Mouse (Mus musculus) hindbrain, embryonic 14.5 days (tissue): ENCODE measurements around the gene Arl15. TPM values are rescaled to one million over a fixed set of nuclear protein-coding genes. Genes with fewer than 3 reads are reported as not detected.

Experiments used
- ATAC-seq: fragments of 200-750 bp; cut with Nextera tagmentation; 2 replicates; pipeline ENCODE4 v1.8.0; 2017; ENCODE audit warnings: moderate number of reproducible peaks, mild to moderate bottlenecking, moderate TSS enrichment, moderate library complexity; ENCODE audit not compliant: low FRiP score
- DNase-seq: peaks from one replicate; pipeline ENCODE4 v3.0.0-alpha.2; 2015; ENCODE audit warnings: low spot score
- H3K27ac ChIP-seq: fragments of 300-500 bp; sonication (generic); 2 replicates; pipeline ENCODE4 v1.5.1; 2014; ENCODE audit warnings: mild to moderate bottlenecking, moderate library complexity
- H3K27me3 ChIP-seq: fragments of 300-500 bp; sonication (generic); 2 replicates; pipeline ENCODE4 v1.6.1; 2014; ENCODE audit warnings: mild to moderate bottlenecking, low read length, mixed read lengths; ENCODE audit not compliant: control insufficient read depth, insufficient read depth
- H3K36me3 ChIP-seq: fragments of 300-500 bp; sonication (generic); replicated peaks from 2 replicates; pipeline ENCODE4 v1.6.1; 2014; ENCODE audit not compliant: control insufficient read depth, insufficient read depth
- H3K4me1 ChIP-seq: fragments of 300-500 bp; sonication (generic); replicated peaks from 2 replicates; pipeline ENCODE4 v1.6.1; 2014; ENCODE audit warnings: antibody characterized with exemption, low read length, mixed read lengths; ENCODE audit not compliant: control insufficient read depth, insufficient read depth
- H3K4me2 ChIP-seq: fragments of 300-500 bp; sonication (generic); replicated peaks from 2 replicates; pipeline ENCODE4 v1.6.1; 2014; ENCODE audit warnings: mild to moderate bottlenecking, moderate library complexity
- H3K4me3 ChIP-seq: fragments of 300-500 bp; sonication (generic); replicated peaks from 2 replicates; pipeline ENCODE4 v1.5.1; 2014; ENCODE audit warnings: mild to moderate bottlenecking, low read length
- H3K9ac ChIP-seq: fragments of 300-500 bp; sonication (generic); 2 replicates; pipeline ENCODE4 v1.6.1; 2014
- H3K9me3 ChIP-seq: fragments of 300-500 bp; sonication (generic); 2 replicates; pipeline ENCODE4 v1.6.1; 2016; ENCODE audit warnings: low read length; ENCODE audit not compliant: control insufficient read depth
- WGBS: fragments of 180-500 bp; shearing (Covaris S2); extraction: QIAGEN DNeasy Blood & Tissue Kit; methylation state at CpG from one replicate; pipeline ENCODE4 v1.1.7; 2014; 5-methylcytosine and 5-hydroxymethylcytosine counted together
- polyA plus RNA-seq: library from polyadenylated mRNA; unstranded; fragments of >200 nt; fragmentation: Nextera tagmentation; extraction: Ambion mirVana; gene quantifications from 2 replicates; pipeline ENCODE4 v1.2.1, GENCODE M21; 2014

Arl15 gene
- polyA plus RNA-seq, 1 experiment from 2014 or later, result 19.0 TPM

GRCm38 (mm10) chr13:113974866-113975265 is 180.6 kb downstream of the Arl15 start:
- peaks cover 6% of the 10 kb centered on the region; the same call in 1 of the 2 replicates for H3K4me1 ChIP-seq
- WGBS, result 75% methylated on average over 1 of the region's 1 CpGs
- H3K9ac ChIP-seq, result no peak overlapping the region
- no peaks in the 10 kb centered on the region for H3K27me3 ChIP-seq
- ATAC-seq, result no peak
- no peaks in the 10 kb centered on the region for H3K9me3 ChIP-seq
- DNase-seq, result no peak
- H3K4me2 ChIP-seq, result no peak overlapping the region
- H3K27ac ChIP-seq, result no peak overlapping the region
- H3K36me3 ChIP-seq, result no peaks in the 10 kb centered on the region
- H3K4me3 ChIP-seq, result no peak overlapping the region

GRCm38 (mm10) chr13:113975722-113976121 is 181.4 kb downstream of the Arl15 start:
- Histone ChIP-seq H3K4me3 (no peak overlapping the region), H3K27me3 (no peaks in the 10 kb centered on the region), H3K9ac (no peak overlapping the region), H3K4me1 (peaks cover 6% of the 10 kb centered on the region; the same call in 1 of the 2 replicates), H3K36me3 (no peaks in the 10 kb centered on the region), H3K9me3 (no peaks in the 10 kb centered on the region), H3K27ac (no peak overlapping the region), H3K4me2 (0 out of 2 replicates have a peak overlapping the region, but pooled peaks have one; percentile 9)
- ATAC-seq (no peak), DNase-seq (no peak)
- 14% methylated on average over 6 of the region's 6 CpGs for WGBS

- no peak overlapping the region for H3K4me3 ChIP-seq
- H3K27ac ChIP-seq, result no peak overlapping the region
- H3K4me2 ChIP-seq, result no peak overlapping the region
- WGBS, result 91% methylated on average over 4 of the region's 4 CpGs
- DNase-seq, result no peak
- no peaks in the 10 kb centered on the region for H3K9me3 ChIP-seq
- ATAC-seq, result no peak
- H3K27me3 ChIP-seq, result no peaks in the 10 kb centered on the region
- peaks cover 12% of the 10 kb centered on the region for H3K4me1 ChIP-seq
- no peaks in the 10 kb centered on the region for H3K36me3 ChIP-seq
- no peak overlapping the region for H3K9ac ChIP-seq
Observed at GRCm38 (mm10) chr13:113976936-113977335, 182.6 kb downstream of the Arl15 start.

- H3K27ac ChIP-seq, result no peak overlapping the region
- H3K4me2 ChIP-seq, result peak overlapping the region; percentile 25
- WGBS, result 17% methylated on average over 15 of the region's 15 CpGs
- no peak overlapping the region for H3K4me3 ChIP-seq
- no peak for DNase-seq
- H3K4me1 ChIP-seq, result peaks cover 8% of the 10 kb centered on the region
- H3K36me3 ChIP-seq, result no peaks in the 10 kb centered on the region
- no peak for ATAC-seq
- H3K27me3 ChIP-seq, result no peaks in the 10 kb centered on the region
- no peak overlapping the region for H3K9ac ChIP-seq
- no peaks in the 10 kb centered on the region for H3K9me3 ChIP-seq
Observed at GRCm38 (mm10) chr13:113980739-113981460, 186.6 kb downstream of the Arl15 start.

GRCm38 (mm10) chr13:113981461-113982000 is 187.2 kb downstream of the Arl15 start:
- 12% methylated on average over 9 of the region's 9 CpGs for WGBS
- Histone ChIP-seq H3K4me2 (peak overlapping the region; percentile 25), H3K9me3 (no peaks in the 10 kb centered on the region), H3K4me1 (peaks cover 6% of the 10 kb centered on the region), H3K27me3 (no peaks in the 10 kb centered on the region), H3K36me3 (no peaks in the 10 kb centered on the region), H3K9ac (no peak overlapping the region), H3K4me3 (no peak overlapping the region), H3K27ac (no peak overlapping the region)
- no peak for DNase-seq
- no peak for ATAC-seq

- Histone ChIP-seq H3K4me3 (no peak overlapping the region), H3K9ac (no peak overlapping the region), H3K36me3 (no peaks in the 10 kb centered on the region), H3K27ac (no peak overlapping the region), H3K4me2 (no peak overlapping the region), H3K4me1 (peaks cover 6% of the 10 kb centered on the region), H3K27me3 (no peaks in the 10 kb centered on the region), H3K9me3 (no peaks in the 10 kb centered on the region)
- WGBS, result 43% methylated on average over 6 of the region's 6 CpGs
- DNase-seq (no peak), ATAC-seq (no peak)
Observed at GRCm38 (mm10) chr13:113983633-113984032, 189.3 kb downstream of the Arl15 start.

- H3K27me3 ChIP-seq, result no peaks in the 10 kb centered on the region
- 97% methylated on average over 4 of the region's 4 CpGs for WGBS
- no peak for DNase-seq
Observed at GRCm38 (mm10) chr13:113984491-113984890, 190.2 kb downstream of the Arl15 start.

GRCm38 (mm10) chr13:113986864-113987562 is 192.7 kb downstream of the Arl15 start:
- peak; percentile 53 for DNase-seq
- 74% methylated on average over 13 of the region's 13 CpGs for WGBS
- H3K4me1 ChIP-seq, result peaks cover under 1% of the 10 kb centered on the region; the same call in 1 of the 2 replicates
- no peak overlapping the region for H3K9ac ChIP-seq
- H3K4me3 ChIP-seq, result no peak overlapping the region
- no peaks in the 10 kb centered on the region for H3K27me3 ChIP-seq
- no peaks in the 10 kb centered on the region for H3K9me3 ChIP-seq
- H3K36me3 ChIP-seq, result no peaks in the 10 kb centered on the region
- H3K27ac ChIP-seq, result no peak overlapping the region
- peak; percentile 69; the same call in 1 of the 2 replicates for ATAC-seq
- H3K4me2 ChIP-seq, result no peak overlapping the region

More at GRCm38 (mm10) chr13:113984491-113984890, 190.2 kb downstream of the Arl15 start:
- Histone ChIP-seq H3K27ac (no peak overlapping the region), H3K9ac (no peak overlapping the region), H3K4me3 (no peak overlapping the region), H3K4me2 (no peak overlapping the region), H3K9me3 (no peaks in the 10 kb centered on the region), H3K4me1 (peaks cover 6% of the 10 kb centered on the region), H3K36me3 (no peaks in the 10 kb centered on the region)
- no peak for ATAC-seq

- Histone ChIP-seq H3K27me3 (no peaks in the 10 kb centered on the region), H3K4me2 (no peak overlapping the region), H3K9ac (no peak overlapping the region), H3K9me3 (no peaks in the 10 kb centered on the region), H3K36me3 (no peaks in the 10 kb centered on the region), H3K4me1 (no peaks in the 10 kb centered on the region), H3K4me3 (no peak overlapping the region), H3K27ac (no peak overlapping the region)
- DNase-seq, result no peak
- WGBS, result 85% methylated on average over 3 of the region's 3 CpGs
- ATAC-seq, result no peak
Observed at GRCm38 (mm10) chr13:113990247-113990646, 195.9 kb downstream of the Arl15 start.
